8 mouse cellular contexts compared by ENCODE assay signal in genomic region chr1:143730899-143731298, GRCm38 (mm10). TPM values are rescaled to one million over a fixed set of nuclear protein-coding genes. Genes with fewer than 3 reads are reported as not detected.
A peak's percentile ranks its signal among the peaks of the same experiment; 100 is the strongest.
DNase-seq lines count a peak whose midpoint lies in the region; ATAC-seq and TF ChIP-seq lines count a peak whose summit lies in the region.

No protein-coding gene starts in this region.

- no peak overlapping the region for H3K4me3 ChIP-seq in kidney, embryonic 14.5 days (ENCODE audit: low read length)
- H3K4me3 ChIP-seq in ES-E14 (ENCODE audit: insufficient read depth in 1 of 2, low read depth in 1 of 2, low read length in 2 of 2, poor library complexity in 1 of 2, severe bottlenecking in 1 of 2), result no peak overlapping the region
- H3K4me3 ChIP-seq in hindbrain, embryonic 11.5 days (ENCODE audit: low read depth, low read length), result no peak overlapping the region

- H3K4me2 ChIP-seq in kidney, embryonic 14.5 days (replicated peaks; ENCODE audit: low read depth, low read length), result no peak overlapping the region
- H3K4me2 ChIP-seq in hindbrain, embryonic 11.5 days (replicated peaks; ENCODE audit: low read depth, low read length), result no peak overlapping the region

- WGBS in kidney, embryonic 14.5 days, result 88% methylated on average over 2 of the region's 2 CpGs
- 84% methylated on average over 2 of the region's 2 CpGs for WGBS in hindbrain, embryonic 11.5 days

- H3K9ac ChIP-seq in kidney, embryonic 14.5 days (ENCODE audit: low read depth, low read length), result no peak overlapping the region
- no peak overlapping the region for H3K9ac ChIP-seq in ES-E14 (ENCODE audit: insufficient read depth, low read depth, low read length, poor library complexity, severe bottlenecking)
- H3K9ac ChIP-seq in hindbrain, embryonic 11.5 days (ENCODE audit: low read depth, low read length), result no peak overlapping the region

- no peaks in the 10 kb centered on the region for H3K9me3 ChIP-seq in kidney, embryonic 14.5 days (ENCODE audit: control insufficient read depth, low read length)
- H3K9me3 ChIP-seq in ES-E14 (ENCODE audit: control insufficient read depth, insufficient read depth, low read depth, low read length), result no peaks in the 10 kb centered on the region
- H3K9me3 ChIP-seq in hindbrain, embryonic 11.5 days (ENCODE audit: control insufficient read depth, low read length), result no peaks in the 10 kb centered on the region

- DNase-seq in kidney, adult 9 months, result peak; percentile 20
- peak; percentile 71 for DNase-seq in ES-E14 (ENCODE audit: low read depth, low spot score)
- DNase-seq in embryo, embryonic 11 days, result peak; percentile 16
- no peak for DNase-seq in left cerebral cortex, adult 11 months (ENCODE audit: low spot score)
- DNase-seq in hindbrain, embryonic 11.5 days (ENCODE audit: low spot score), result no peak
- no peak for DNase-seq in cerebellum, adult 8-10 months

- H3K36me3 ChIP-seq in kidney, embryonic 14.5 days (ENCODE audit: control insufficient read depth, insufficient read depth, low read length), result no peaks in the 10 kb centered on the region
- H3K36me3 ChIP-seq in ES-E14 (ENCODE audit: control insufficient read depth, insufficient read depth, low read length, poor library complexity, severe bottlenecking), result no peaks in the 10 kb centered on the region
- H3K36me3 ChIP-seq in hindbrain, embryonic 11.5 days (ENCODE audit: control insufficient read depth, insufficient read depth, low read length), result no peaks in the 10 kb centered on the region

- H3K27me3 ChIP-seq in kidney, embryonic 14.5 days (ENCODE audit: control insufficient read depth, insufficient read depth, low read length), result no peaks in the 10 kb centered on the region
- H3K27me3 ChIP-seq in hindbrain, embryonic 11.5 days (ENCODE audit: control insufficient read depth, insufficient read depth, low read length), result no peaks in the 10 kb centered on the region

- no peaks in the 10 kb centered on the region for H3K4me1 ChIP-seq in kidney, embryonic 14.5 days (ENCODE audit: control insufficient read depth, insufficient read depth, low read length)
- H3K4me1 ChIP-seq in ES-E14 (ENCODE audit: control insufficient read depth in 2 of 2, insufficient read depth in 2 of 2, low read length in 2 of 2, poor library complexity in 1 of 2), result peaks cover 7 to 8% of the 10 kb centered on the region in 2 experiments; a peak in 2 of 4 replicates
- no peaks in the 10 kb centered on the region for H3K4me1 ChIP-seq in hindbrain, embryonic 11.5 days (replicated peaks; ENCODE audit: control insufficient read depth, insufficient read depth, low read length)

- no peak for ATAC-seq in kidney, embryonic 14.5 days (ENCODE audit: low FRiP score, low TSS enrichment)
- ATAC-seq in megakaryocyte-erythroid progenitor cell, adult 5-6 weeks (replicated peaks; ENCODE audit: low FRiP score, low TSS enrichment, poor library complexity, severe bottlenecking), result peak; percentile 95
- no peak for ATAC-seq in hindbrain, embryonic 11.5 days (ENCODE audit: low FRiP score)

- H3K27ac ChIP-seq in kidney, embryonic 14.5 days (ENCODE audit: low read depth, low read length), result no peak overlapping the region
- H3K27ac ChIP-seq in ES-E14 (ENCODE audit: insufficient read depth, low read depth, low read length, poor library complexity, severe bottlenecking), result no peak overlapping the region; the same call in 1 of the 2 replicates
- H3K27ac ChIP-seq in hindbrain, embryonic 11.5 days (ENCODE audit: low read depth, low read length), result no peak overlapping the region

- in situ Hi-C loops in ES-E14 (cut with MboI; ENCODE audit: low sequenced_read_pairs in 2 of 2, unreplicated experiment in 2 of 2), result no loop called here

TF ChIP-seq in ES-E14, 5 proteins besides CTCF, POLR2A, EP300 and RAD21:
- TF ChIP-seq HCFC1 (IDR thresholded peaks at IDR 0.05; ENCODE audit: borderline replicate concordance, insufficient read depth, low read length), result no peak
- TF ChIP-seq ZC3H11A (IDR thresholded peaks at IDR 0.05; ENCODE audit: borderline replicate concordance, low read depth, low read length), result 0 out of 2 replicates have a peak, but pooled peaks have one; percentile 39

RNA-seq across cellular contexts. Expression of gene Glrx2, which starts 14.8 kb away (rescaled TPM):
- 74.9 and 76.5 TPM in 2 replicates for polyA plus RNA-seq in kidney, embryonic 14.5 days (2014; fragmentation: Nextera tagmentation; extraction: Ambion mirVana)
- 35.6 and 36.7 TPM in 2 replicates for total RNA-seq in ES-E14 (2012; rRNA removed)
- total RNA-seq in megakaryocyte-erythroid progenitor cell, adult 5-6 weeks (2014; fragmentation: Nextera tagmentation), result 68.9 and 106 TPM in 2 replicates
- total RNA-seq in megakaryocyte-erythroid progenitor cell, adult 5-6 weeks (2017), result 51.3 and 54.5 TPM in 2 replicates
- polyA plus RNA-seq in hindbrain, embryonic 11.5 days (2014; fragmentation: Nextera tagmentation; extraction: Ambion mirVana), result 73.1 and 76.9 TPM in 2 replicates

RNA-seq across cellular contexts. Expression of gene Cdc73, which starts 28.2 kb away (rescaled TPM):
- polyA plus RNA-seq in kidney, embryonic 14.5 days (2014; fragmentation: Nextera tagmentation; extraction: Ambion mirVana), result 27.3 and 28.7 TPM in 2 replicates
- 25.9 and 38.5 TPM in 2 replicates for total RNA-seq in ES-E14 (2012; rRNA removed)
- total RNA-seq in megakaryocyte-erythroid progenitor cell, adult 5-6 weeks (2014; fragmentation: Nextera tagmentation), result 77.8 and 82.6 TPM in 2 replicates
- 18.4 and 25.9 TPM in 2 replicates for total RNA-seq in megakaryocyte-erythroid progenitor cell, adult 5-6 weeks (2017)
- 25.8 and 25.9 TPM in 2 replicates for polyA plus RNA-seq in hindbrain, embryonic 11.5 days (2014; fragmentation: Nextera tagmentation; extraction: Ambion mirVana)

RNA-seq across cellular contexts. Expression of gene Trove2, which starts 46.0 kb away (rescaled TPM):
- 11.3 and 17.4 TPM in 2 replicates for polyA plus RNA-seq in kidney, embryonic 14.5 days (2014; fragmentation: Nextera tagmentation; extraction: Ambion mirVana)
- 16.8 TPM in 2 replicates for total RNA-seq in ES-E14 (2012; rRNA removed)
- total RNA-seq in megakaryocyte-erythroid progenitor cell, adult 5-6 weeks (2014; fragmentation: Nextera tagmentation), result 0.85 and 2.1 TPM in 2 replicates
- 1.7 and 5.1 TPM in 2 replicates for total RNA-seq in megakaryocyte-erythroid progenitor cell, adult 5-6 weeks (2017)
- polyA plus RNA-seq in hindbrain, embryonic 11.5 days (2014; fragmentation: Nextera tagmentation; extraction: Ambion mirVana), result 37.5 and 41.0 TPM in 2 replicates

RNA-seq across cellular contexts. Expression of gene Uchl5, which starts 46.2 kb away (rescaled TPM):
- 87.0 and 102 TPM in 2 replicates for polyA plus RNA-seq in kidney, embryonic 14.5 days (2014; fragmentation: Nextera tagmentation; extraction: Ambion mirVana)
- total RNA-seq in ES-E14 (2012; rRNA removed), result 41.7 and 58.5 TPM in 2 replicates
- 99.1 and 112 TPM in 2 replicates for total RNA-seq in megakaryocyte-erythroid progenitor cell, adult 5-6 weeks (2014; fragmentation: Nextera tagmentation)
- 140 and 180 TPM in 2 replicates for total RNA-seq in megakaryocyte-erythroid progenitor cell, adult 5-6 weeks (2017)
- polyA plus RNA-seq in hindbrain, embryonic 11.5 days (2014; fragmentation: Nextera tagmentation; extraction: Ambion mirVana), result 74.6 and 74.9 TPM in 2 replicates

Comparison
In these comparisons a context has a peak if more than half of its experiments do, and no peak if none do; other contexts are left out.
1. DNase-seq: peak in kidney, adult 9 months (single experiment), ES-E14 (single experiment) and embryo, embryonic 11 days (single experiment); none in left cerebral cortex, adult 11 months (single experiment), hindbrain, embryonic 11.5 days (single experiment) and cerebellum, adult 8-10 months (single experiment).